ENCODE assay signal across 16 mouse cellular contexts in the genomic region with DNA sequence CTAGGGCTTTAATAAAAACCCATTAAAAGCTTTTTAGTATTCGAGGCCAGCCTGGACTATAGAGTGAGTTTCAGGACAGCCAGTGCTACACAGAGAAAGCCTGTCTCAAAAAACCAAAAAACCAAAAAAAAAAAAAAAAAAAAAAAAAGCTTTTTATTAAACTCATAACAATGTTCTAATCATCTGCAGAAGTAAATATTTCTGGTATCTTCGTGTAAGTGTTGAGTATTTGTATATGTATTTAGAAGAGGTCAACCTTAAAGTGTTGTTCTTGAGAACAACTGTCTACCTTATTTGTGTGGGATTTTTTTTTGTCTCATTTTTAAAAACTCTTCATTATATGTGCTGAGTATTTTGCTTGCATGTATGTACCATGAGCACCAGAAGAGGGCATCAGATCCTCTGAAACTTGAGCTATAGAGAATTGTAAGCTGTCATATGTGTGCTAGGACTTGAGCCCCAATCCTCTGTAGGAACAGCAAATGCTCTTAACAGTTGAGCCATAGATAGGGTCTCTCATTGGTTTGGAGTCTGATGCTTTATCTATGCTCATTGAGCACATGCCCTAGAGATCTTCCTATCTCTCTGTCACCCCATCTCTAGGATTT. TPM values are rescaled to one million over a fixed set of nuclear protein-coding genes. Genes with fewer than 3 reads are reported as not detected.
DNase-seq lines count a peak whose midpoint lies in the region; ATAC-seq and TF ChIP-seq lines count a peak whose summit lies in the region.
"Had no signal": no experiment of that assay in that cellular context is flagged by ENCODE, and none has a peak within 500 bp of the region (broad histone marks: within the 10 kb centered on the region; RNA-seq: fewer than 3 reads in every experiment).

No protein-coding gene starts in this region.

- no peaks in the 10 kb centered on the region for H3K36me3 ChIP-seq in hindbrain, postnatal 0 days (ENCODE audit: insufficient read depth, low read length)
- H3K36me3 ChIP-seq in hindbrain, embryonic 14.5 days (replicated peaks; ENCODE audit: control insufficient read depth, insufficient read depth) = no peaks in the 10 kb centered on the region
- no peaks in the 10 kb centered on the region for H3K36me3 ChIP-seq in midbrain, postnatal 0 days (ENCODE audit: insufficient read depth, low read length)
- H3K36me3 ChIP-seq in midbrain, embryonic 15.5 days (replicated peaks) = no peaks in the 10 kb centered on the region
- H3K36me3 ChIP-seq: embryonic facial prominence, embryonic 15.5 days; heart, embryonic 13.5 days; limb, embryonic 10.5 days; neural tube, embryonic 15.5 days had no signal

- DNase-seq in hindbrain, postnatal 0 days (ENCODE audit: low spot score) = no peak
- no peak for DNase-seq in hindbrain, embryonic 14.5 days (ENCODE audit: low spot score)
- DNase-seq in midbrain, postnatal 0 days (ENCODE audit: low spot score) = no peak
- DNase-seq in cerebellum, postnatal 25 days = no peak
- no peak for DNase-seq in urinary bladder, postnatal 36 days (ENCODE audit: low spot score in 2 of 2)
- DNase-seq: adrenal gland, adult 2 months; thymus, postnatal 36 days had no signal

- no peak overlapping the region for H3K4me2 ChIP-seq in hindbrain, postnatal 0 days (ENCODE audit: low read depth, low read length)
- H3K4me2 ChIP-seq in hindbrain, embryonic 14.5 days (replicated peaks) = no peak overlapping the region
- H3K4me2 ChIP-seq in midbrain, postnatal 0 days (ENCODE audit: low read depth, low read length, poor library complexity, severe bottlenecking) = no peak overlapping the region
- no peak overlapping the region for H3K4me2 ChIP-seq in midbrain, embryonic 15.5 days
- H3K4me2 ChIP-seq: embryonic facial prominence, embryonic 15.5 days; heart, embryonic 13.5 days; neural tube, embryonic 15.5 days had no signal

- no peak overlapping the region for H3K4me3 ChIP-seq in hindbrain, postnatal 0 days (ENCODE audit: low read length)
- no peak overlapping the region for H3K4me3 ChIP-seq in hindbrain, embryonic 14.5 days (replicated peaks; ENCODE audit: low read length)
- no peak overlapping the region for H3K4me3 ChIP-seq in midbrain, postnatal 0 days (ENCODE audit: low read depth, low read length)
- H3K4me3 ChIP-seq in midbrain, embryonic 15.5 days = no peak overlapping the region
- H3K4me3 ChIP-seq: embryonic facial prominence, embryonic 15.5 days; heart, embryonic 13.5 days; limb, embryonic 10.5 days; megakaryocyte, embryonic 14.5 days; neural tube, embryonic 15.5 days had no signal

- no peaks in the 10 kb centered on the region for H3K9me3 ChIP-seq in hindbrain, postnatal 0 days (ENCODE audit: low read length)
- H3K9me3 ChIP-seq in hindbrain, embryonic 14.5 days (ENCODE audit: control insufficient read depth, low read length) = no peaks in the 10 kb centered on the region
- no peaks in the 10 kb centered on the region for H3K9me3 ChIP-seq in midbrain, postnatal 0 days (ENCODE audit: low read length)
- no peaks in the 10 kb centered on the region for H3K9me3 ChIP-seq in midbrain, embryonic 15.5 days
- H3K9me3 ChIP-seq: embryonic facial prominence, embryonic 15.5 days; heart, embryonic 13.5 days; limb, embryonic 10.5 days; megakaryocyte, embryonic 14.5 days; neural tube, embryonic 15.5 days had no signal

- no peak overlapping the region for H3K27ac ChIP-seq in hindbrain, postnatal 0 days
- H3K27ac ChIP-seq in hindbrain, embryonic 14.5 days = no peak overlapping the region
- no peak overlapping the region for H3K27ac ChIP-seq in midbrain, postnatal 0 days (ENCODE audit: low read depth, low read length)
- no peak overlapping the region for H3K27ac ChIP-seq in midbrain, embryonic 15.5 days
- H3K27ac ChIP-seq: embryonic facial prominence, embryonic 15.5 days; heart, embryonic 13.5 days; limb, embryonic 10.5 days; neural tube, embryonic 15.5 days had no signal

- peak; percentile 53 for TF ChIP-seq CTCF in hindbrain, postnatal 0 days (IDR thresholded peaks at IDR 0.05; ENCODE audit: low read depth)
- peak; percentile 45 for TF ChIP-seq CTCF in midbrain, postnatal 0 days (IDR thresholded peaks at IDR 0.05)

- H3K27me3 ChIP-seq in hindbrain, postnatal 0 days (ENCODE audit: insufficient read depth, low read length) = no peaks in the 10 kb centered on the region
- no peaks in the 10 kb centered on the region for H3K27me3 ChIP-seq in hindbrain, embryonic 14.5 days (ENCODE audit: control insufficient read depth, insufficient read depth, low read length)
- H3K27me3 ChIP-seq in midbrain, postnatal 0 days (ENCODE audit: insufficient read depth, low read length) = no peaks in the 10 kb centered on the region
- H3K27me3 ChIP-seq in midbrain, embryonic 15.5 days (replicated peaks) = no peaks in the 10 kb centered on the region
- H3K27me3 ChIP-seq: embryonic facial prominence, embryonic 15.5 days; heart, embryonic 13.5 days; neural tube, embryonic 15.5 days had no signal

- 71% methylated on average over 2 of the region's 2 CpGs for WGBS in hindbrain, postnatal 0 days
- WGBS in hindbrain, embryonic 14.5 days = 76% methylated on average over 2 of the region's 2 CpGs
- 73% methylated on average over 2 of the region's 2 CpGs for WGBS in midbrain, postnatal 0 days
- WGBS in midbrain, embryonic 15.5 days = 63% methylated on average over 2 of the region's 2 CpGs

- no peak for ATAC-seq in hindbrain, postnatal 0 days
- ATAC-seq in hindbrain, embryonic 14.5 days (ENCODE audit: low FRiP score) = no peak
- no peak for ATAC-seq in midbrain, postnatal 0 days (ENCODE audit: low FRiP score)
- ATAC-seq in midbrain, embryonic 15.5 days (replicated peaks) = no peak
- peak; percentile 37; the same call in 1 of the 2 replicates for ATAC-seq in granulocyte monocyte progenitor cell, adult 5-6 weeks (replicated peaks; ENCODE audit: poor library complexity, severe bottlenecking)
- no peak for ATAC-seq in cerebellum, adult (ENCODE audit: insufficient number of reproducible peaks, low FRiP score, low TSS enrichment)
- ATAC-seq: hindbrain, embryonic 16.5 days had no signal

- no peaks in the 10 kb centered on the region for H3K4me1 ChIP-seq in hindbrain, postnatal 0 days (ENCODE audit: insufficient read depth, low read length)
- no peaks in the 10 kb centered on the region for H3K4me1 ChIP-seq in hindbrain, embryonic 14.5 days (replicated peaks; ENCODE audit: control insufficient read depth, insufficient read depth, low read length)
- H3K4me1 ChIP-seq in midbrain, postnatal 0 days (ENCODE audit: insufficient read depth, low read length) = no peaks in the 10 kb centered on the region
- H3K4me1 ChIP-seq in midbrain, embryonic 15.5 days = no peaks in the 10 kb centered on the region
- H3K4me1 ChIP-seq: embryonic facial prominence, embryonic 15.5 days; limb, embryonic 10.5 days; neural tube, embryonic 15.5 days had no signal

- H3K9ac ChIP-seq in hindbrain, postnatal 0 days (replicated peaks; ENCODE audit: low read length) = no peak overlapping the region
- H3K9ac ChIP-seq in hindbrain, embryonic 14.5 days = no peak overlapping the region
- H3K9ac ChIP-seq in midbrain, postnatal 0 days (replicated peaks; ENCODE audit: low read length, poor library complexity, severe bottlenecking) = no peak overlapping the region
- no peak overlapping the region for H3K9ac ChIP-seq in midbrain, embryonic 15.5 days
- H3K9ac ChIP-seq: embryonic facial prominence, embryonic 15.5 days; heart, embryonic 13.5 days; neural tube, embryonic 15.5 days had no signal

RNA-seq across cellular contexts. Expression of gene Otud7b, which starts 14.3 kb away (rescaled TPM):
- 10.1 and 23.6 TPM in 2 replicates for total RNA-seq in hindbrain, postnatal 0 days (2014; rRNA removed)
- 9.0 and 11.7 TPM in 2 replicates for polyA plus RNA-seq in hindbrain, postnatal 0 days (2015; fragmentation: Nextera tagmentation; extraction: Ambion mirVana)
- 7.1 and 7.9 TPM in 2 replicates for polyA plus RNA-seq in hindbrain, embryonic 14.5 days (2014; fragmentation: Nextera tagmentation; extraction: Ambion mirVana)
- 14.3 and 16.3 TPM in 2 replicates for total RNA-seq in midbrain, postnatal 0 days (2014; rRNA removed)
- polyA plus RNA-seq in midbrain, postnatal 0 days (2015; fragmentation: Nextera tagmentation; extraction: Ambion mirVana) = 5.7 and 7.5 TPM in 2 replicates
- polyA plus RNA-seq in midbrain, embryonic 15.5 days (2015; fragmentation: Nextera tagmentation; extraction: Ambion mirVana) = 7.7 and 8.2 TPM in 2 replicates
- 3.4 and 6.1 TPM in 2 replicates for total RNA-seq in granulocyte monocyte progenitor cell, adult 5-6 weeks (2014; fragmentation: Nextera tagmentation)
- total RNA-seq in granulocyte monocyte progenitor cell, adult 5-6 weeks (2017) = 8.8 and 12.5 TPM in 2 replicates

RNA-seq across cellular contexts. Expression of gene Vps45, which starts 31.7 kb away (rescaled TPM):
- total RNA-seq in hindbrain, postnatal 0 days (2014; rRNA removed) = 22.1 and 24.9 TPM in 2 replicates
- polyA plus RNA-seq in hindbrain, postnatal 0 days (2015; fragmentation: Nextera tagmentation; extraction: Ambion mirVana) = 59.3 and 61.8 TPM in 2 replicates
- polyA plus RNA-seq in hindbrain, embryonic 14.5 days (2014; fragmentation: Nextera tagmentation; extraction: Ambion mirVana) = 44.8 and 46.8 TPM in 2 replicates
- 29.5 and 35.3 TPM in 2 replicates for total RNA-seq in midbrain, postnatal 0 days (2014; rRNA removed)
- 60.6 and 61.1 TPM in 2 replicates for polyA plus RNA-seq in midbrain, postnatal 0 days (2015; fragmentation: Nextera tagmentation; extraction: Ambion mirVana)
- 64.4 and 65.6 TPM in 2 replicates for polyA plus RNA-seq in midbrain, embryonic 15.5 days (2015; fragmentation: Nextera tagmentation; extraction: Ambion mirVana)
- total RNA-seq in granulocyte monocyte progenitor cell, adult 5-6 weeks (2014; fragmentation: Nextera tagmentation) = 16.8 and 56.2 TPM in 2 replicates
- total RNA-seq in granulocyte monocyte progenitor cell, adult 5-6 weeks (2017) = 13.1 and 13.6 TPM in 2 replicates
